Mouse (Mus musculus) kidney, adult 2 months (tissue): ENCODE results near the gene Prss53. TPM values are rescaled to one million over a fixed set of nuclear protein-coding genes. Genes with fewer than 3 reads are reported as not detected.

ENCODE experiments used
- DNase-seq: peaks from one replicate; pipeline ENCODE4 v3.0.0; 2021
- H3K27ac ChIP-seq: fragments of 200-500 bp; 2 replicates; pipeline ENCODE4 v1.5.1; 2012; ENCODE audit warnings: low read depth, low read length, control low read depth, inconsistent platforms; ENCODE audit not compliant: insufficient read depth
- H3K27me3 ChIP-seq: fragments of 200-500 bp; replicated peaks from 2 replicates; pipeline ENCODE4 v1.6.1; 2012; ENCODE audit warnings: mild to moderate bottlenecking, moderate library complexity, low read length, inconsistent platforms; ENCODE audit not compliant: control insufficient read depth, insufficient read depth
- H3K36me3 ChIP-seq: fragments of 200-500 bp; 2 replicates; pipeline ENCODE4 v1.6.1; 2012; ENCODE audit warnings: mild to moderate bottlenecking, moderate library complexity, low read length, inconsistent platforms; ENCODE audit not compliant: control insufficient read depth, insufficient read depth
- H3K4me1 ChIP-seq: fragments of 200-500 bp; 2 replicates; pipeline ENCODE4 v1.6.1; 2011; ENCODE audit warnings: low read length; ENCODE audit not compliant: control insufficient read depth, insufficient read depth
- H3K4me3 ChIP-seq: fragments of 200-500 bp; 2 replicates; pipeline ENCODE4 v1.5.1; 2011; ENCODE audit warnings: mild to moderate bottlenecking, low read depth, low read length, control low read depth; ENCODE audit not compliant: insufficient read depth
- CTCF ChIP-seq: fragments of 200-500 bp; conservative IDR thresholded peaks from 2 replicates; pipeline ENCODE4 v1.5.1; 2011; ENCODE audit warnings: low read depth, mild to moderate bottlenecking, control low read depth, low read length, moderate library complexity, mixed read lengths; ENCODE audit not compliant: insufficient read depth, insufficient read length
- POLR2A ChIP-seq: fragments of 200-500 bp; IDR thresholded peaks from one replicate; pipeline ENCODE4 v1.6.1; 2011; ENCODE audit warnings: low read depth, low read length, control low read depth
- WGBS: fragments of 180-500 bp; shearing (Covaris S2); methylation state at CpG from one replicate; pipeline ENCODE4 v1.1.7; 2018; 5-methylcytosine and 5-hydroxymethylcytosine counted together
- polyA plus RNA-seq: library from polyadenylated mRNA; depleted of rRNA; stranded (reverse); fragments of >200 nt; gene quantifications from 2 replicates; pipeline ENCODE4 v1.2.3, GENCODE M21; 2012

Prss53 gene
- polyA plus RNA-seq, 1 experiment = 5.1 TPM

- Histone ChIP-seq H3K27ac (peak overlapping the region; percentile 96), H3K4me1 (peaks cover 46% of the 10 kb centered on the region), H3K27me3 (no peaks in the 10 kb centered on the region), H3K36me3 (peaks cover 9% of the 10 kb centered on the region; the same call in 1 of the 2 replicates), H3K4me3 (no peak overlapping the region; the same call in 1 of the 2 replicates)
- peak; percentile 96 for DNase-seq
- 36% methylated on average over 5 of the region's 5 CpGs for WGBS
- TF ChIP-seq CTCF (no peak), POLR2A (no peak)
Observed at GRCm38 (mm10) chr7:127925252-127925651, 34.5 kb upstream of the Prss53 start.

GRCm38 (mm10) chr7:127923714-127924113 lies 32.9 kb upstream of the Prss53 start:
- Histone ChIP-seq H3K4me3 (no peak overlapping the region), H3K36me3 (peaks cover 9% of the 10 kb centered on the region; the same call in 1 of the 2 replicates), H3K27me3 (no peaks in the 10 kb centered on the region), H3K27ac (peak overlapping the region; percentile 96), H3K4me1 (peaks cover 45% of the 10 kb centered on the region)
- no peak for TF ChIP-seq POLR2A
- TF ChIP-seq CTCF = no peak
- DNase-seq = peak; percentile 59
- WGBS = 50% methylated on average over 5 of the region's 5 CpGs

GRCm38 (mm10) chr7:127922451-127923275 lies 31.9 kb upstream of the Prss53 start:
- 55% methylated on average over 6 of the region's 6 CpGs for WGBS
- Histone ChIP-seq H3K4me3 (no peak overlapping the region), H3K27ac (peak overlapping the region; percentile 55), H3K4me1 (peaks cover 45% of the 10 kb centered on the region), H3K27me3 (no peaks in the 10 kb centered on the region), H3K36me3 (peaks cover 9% of the 10 kb centered on the region; the same call in 1 of the 2 replicates)
- no peak for TF ChIP-seq CTCF
- TF ChIP-seq POLR2A = no peak
- DNase-seq = peak; percentile 39

GRCm38 (mm10) chr7:127921516-127921915 lies 30.7 kb upstream of the Prss53 start:
- TF ChIP-seq POLR2A (no peak), CTCF (peak; percentile 70)
- Histone ChIP-seq H3K27me3 (no peaks in the 10 kb centered on the region), H3K27ac (no peak overlapping the region), H3K36me3 (peaks cover 4% of the 10 kb centered on the region; the same call in 1 of the 2 replicates), H3K4me1 (peaks cover 35% of the 10 kb centered on the region), H3K4me3 (no peak overlapping the region)
- 60% methylated on average over 8 of the region's 8 CpGs for WGBS
- peak; percentile 64 for DNase-seq

- H3K27ac ChIP-seq = no peak overlapping the region
- H3K4me1 ChIP-seq = peaks cover 20% of the 10 kb centered on the region
- WGBS = 79% methylated on average over 7 of the region's 7 CpGs
- no peak overlapping the region for H3K4me3 ChIP-seq
- H3K36me3 ChIP-seq = no peaks in the 10 kb centered on the region; the same call in 1 of the 2 replicates
- TF ChIP-seq POLR2A (no peak), CTCF (no peak; the same call in 1 of the 2 replicates)
- DNase-seq = peak; percentile 40
- no peaks in the 10 kb centered on the region for H3K27me3 ChIP-seq
Observed at GRCm38 (mm10) chr7:127919290-127919689, 28.5 kb upstream of the Prss53 start.

- H3K36me3 ChIP-seq = no peaks in the 10 kb centered on the region; the same call in 1 of the 2 replicates
- DNase-seq = peak; percentile 76
- peak; percentile 62 for TF ChIP-seq CTCF
- no peak for TF ChIP-seq POLR2A
- H3K27ac ChIP-seq = no peak overlapping the region
- peaks cover 11% of the 10 kb centered on the region; the same call in 1 of the 2 replicates for H3K4me1 ChIP-seq
- WGBS = 53% methylated on average over 3 of the region's 3 CpGs
- no peak overlapping the region for H3K4me3 ChIP-seq
- no peaks in the 10 kb centered on the region for H3K27me3 ChIP-seq
Observed at GRCm38 (mm10) chr7:127918203-127918602, 27.4 kb upstream of the Prss53 start.

GRCm38 (mm10) chr7:127915293-127915692 lies 24.5 kb upstream of the Prss53 start:
- peaks cover 5% of the 10 kb centered on the region; the same call in 1 of the 2 replicates for H3K4me1 ChIP-seq
- H3K27ac ChIP-seq = no peak overlapping the region
- no peak for DNase-seq
- H3K4me3 ChIP-seq = no peak overlapping the region
- no peaks in the 10 kb centered on the region for H3K27me3 ChIP-seq
- TF ChIP-seq CTCF (no peak), POLR2A (no peak)
- H3K36me3 ChIP-seq = no peaks in the 10 kb centered on the region; the same call in 1 of the 2 replicates
- WGBS = 84% methylated on average over 12 of the region's 12 CpGs

- Histone ChIP-seq H3K27ac (peak overlapping the region; percentile 18; the same call in 1 of the 2 replicates), H3K27me3 (no peaks in the 10 kb centered on the region), H3K4me1 (peaks cover 5% of the 10 kb centered on the region; the same call in 1 of the 2 replicates), H3K4me3 (peak overlapping the region; percentile 81), H3K36me3 (no peaks in the 10 kb centered on the region; the same call in 1 of the 2 replicates)
- TF ChIP-seq POLR2A (no peak), CTCF (no peak)
- 17% methylated on average over 4 of the region's 4 CpGs for WGBS
- DNase-seq = no peak
Observed at GRCm38 (mm10) chr7:127912938-127913337, 22.2 kb upstream of the Prss53 start.
